Mouse (Mus musculus): ENCODE measurements around the gene Stmn3.

Stmn3 gene

GRCm38 (mm10) chr2:181314080-181314810 lies at the start of gene Stmn3:
Gene Stmn3, minus strand, starts transcription at chr2:181314500.
- peak in 1 of 2 experiments; percentile 23 for DNase-seq (ENCODE audit: low spot score in 2 of 2)

- DNase-seq (ENCODE audit: low spot score in 2 of 2) = no peak
Measured at GRCm38 (mm10) chr2:181363946-181364345, 49.6 kb upstream of the Stmn3 start.

GRCm38 (mm10) chr2:181356780-181357179 lies 42.5 kb upstream of the Stmn3 start:
- DNase-seq (ENCODE audit: low spot score in 2 of 2) = no peak

- no peak for DNase-seq (ENCODE audit: low spot score in 2 of 2)
Measured at GRCm38 (mm10) chr2:181342766-181343165, 28.5 kb upstream of the Stmn3 start.

GRCm38 (mm10) chr2:181340426-181340825 lies 26.1 kb upstream of the Stmn3 start:
- no peak for DNase-seq (ENCODE audit: low spot score in 2 of 2)

- peak in 1 of 2 experiments; percentile 53 for DNase-seq (ENCODE audit: low spot score in 2 of 2)
Measured at GRCm38 (mm10) chr2:181334023-181334422, 19.7 kb upstream of the Stmn3 start.

GRCm38 (mm10) chr2:181332542-181332941 lies 18.2 kb upstream of the Stmn3 start:
- DNase-seq (ENCODE audit: low spot score in 2 of 2) = no peak

GRCm38 (mm10) chr2:181326098-181326497 lies 11.8 kb upstream of the Stmn3 start:
- DNase-seq (ENCODE audit: low spot score in 2 of 2) = no peak

- no peak for DNase-seq (ENCODE audit: low spot score in 2 of 2)
Measured at GRCm38 (mm10) chr2:181322136-181322535, 7.8 kb upstream of the Stmn3 start.

- no peak for DNase-seq (ENCODE audit: low spot score in 2 of 2)
Measured at GRCm38 (mm10) chr2:181320103-181320499, 5.8 kb upstream of the Stmn3 start.

- peak; percentile 62 to 78 for DNase-seq (ENCODE audit: low spot score in 2 of 2)
Measured at GRCm38 (mm10) chr2:181319248-181320102, 5.2 kb upstream of the Stmn3 start, which contains the start of gene Rtel1. Gene Rtel1, plus strand, starts transcription at chr2:181319739.

GRCm38 (mm10) chr2:181313344-181314079 lies 788 bp downstream of the Stmn3 start:
- no peak for DNase-seq (ENCODE audit: low spot score in 2 of 2)

GRCm38 (mm10) chr2:181313006-181313343 lies 1.3 kb downstream of the Stmn3 start:
- no peak for DNase-seq (ENCODE audit: low spot score in 2 of 2)

- DNase-seq (ENCODE audit: low spot score in 2 of 2) = no peak
Measured at GRCm38 (mm10) chr2:181312435-181312834, 1.9 kb downstream of the Stmn3 start.

- peak in 1 of 2 experiments; percentile 20 for DNase-seq (ENCODE audit: low spot score in 2 of 2)
Measured at GRCm38 (mm10) chr2:181307144-181307804, 7.0 kb downstream of the Stmn3 start.

- DNase-seq (ENCODE audit: low spot score in 2 of 2) = no peak
Measured at GRCm38 (mm10) chr2:181304944-181305343, 9.4 kb downstream of the Stmn3 start.

GRCm38 (mm10) chr2:181302041-181302440 lies 12.3 kb downstream of the Stmn3 start:
- no peak for DNase-seq (ENCODE audit: low spot score in 2 of 2)

- DNase-seq (ENCODE audit: low spot score in 2 of 2) = no peak
Measured at GRCm38 (mm10) chr2:181290937-181291336, 23.4 kb downstream of the Stmn3 start.

- DNase-seq (ENCODE audit: low spot score in 2 of 2) = no peak
Measured at GRCm38 (mm10) chr2:181288691-181289090, 25.6 kb downstream of the Stmn3 start.

GRCm38 (mm10) chr2:181287958-181288350 lies 26.3 kb downstream of the Stmn3 start, which contains the start of gene Gmeb2:
Gene Gmeb2, minus strand, starts transcription at chr2:181288035.
- DNase-seq (ENCODE audit: low spot score in 2 of 2) = peak in 1 of 2 experiments; percentile 91

- peak; percentile 78 to 79 for DNase-seq (ENCODE audit: low spot score in 2 of 2)
Measured at GRCm38 (mm10) chr2:181287338-181287957, 26.9 kb downstream of the Stmn3 start.

All from urinary bladder, adult 18-20 months (tissue).